Mouse (Mus musculus): ENCODE measurements around the gene E2f4.
"Not testable (repeated sequence)": the region's sequence is repeated elsewhere in the genome, so short reads cannot be mapped to it uniquely, and the experiment has no call there.

The E2f4 gene

GRCm38 (mm10) chr8:105291364-105291763, 6.1 kb upstream of the E2f4 start:
- not testable (repeated sequence) for DNase-seq (ENCODE audit: extremely low read depth, insufficient read length, low spot score)

DNA sequence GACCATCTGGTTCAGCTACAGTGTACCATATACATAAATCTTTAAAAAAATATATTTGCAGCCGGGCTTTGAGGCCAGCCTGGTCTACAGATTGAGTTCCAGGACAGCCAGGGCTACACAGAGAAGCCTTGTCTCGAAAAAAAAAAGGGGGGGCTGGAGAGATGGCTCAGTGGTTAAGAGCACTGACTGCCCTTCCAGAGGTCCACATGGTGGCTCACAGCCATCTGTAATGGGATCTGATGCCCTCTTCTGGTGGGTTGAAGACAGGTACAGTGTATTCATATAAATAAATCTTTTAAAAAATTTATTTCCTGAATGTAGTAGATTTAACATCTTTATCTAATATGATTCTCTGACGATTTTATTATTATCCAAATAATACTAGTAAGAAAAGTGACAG, 5.7 kb upstream of the E2f4 start:
- DNase-seq (ENCODE audit: extremely low read depth, insufficient read length, low spot score), result not testable (repeated sequence)

DNA sequence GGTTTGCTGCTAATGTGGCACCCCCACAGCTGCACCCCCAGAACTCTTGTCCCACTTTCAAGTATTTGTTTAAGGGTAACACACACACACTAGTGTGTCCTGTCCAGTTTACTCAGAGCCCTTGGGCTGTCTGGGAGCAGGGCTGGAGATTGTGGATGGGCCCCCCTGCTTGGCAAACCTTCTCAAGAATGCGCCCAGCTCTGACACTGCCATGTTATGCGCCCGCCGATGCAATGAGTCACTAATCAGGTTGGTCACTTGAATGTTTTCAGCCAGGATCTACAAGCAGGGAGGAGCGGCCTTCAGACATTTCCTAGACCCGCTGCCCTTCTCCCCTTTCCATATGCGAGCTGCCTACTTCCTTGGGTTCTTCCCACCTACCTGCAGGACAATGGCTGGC, 5.0 kb upstream of the E2f4 start:
- peak; percentile 65 for DNase-seq (ENCODE audit: extremely low read depth, insufficient read length, low spot score)

- DNase-seq (ENCODE audit: extremely low read depth, insufficient read length, low spot score), result no peak
Measured at GRCm38 (mm10) chr8:105293405-105293804, 4.1 kb upstream of the E2f4 start.

GRCm38 (mm10) chr8:105294776-105295175, 2.7 kb upstream of the E2f4 start:
- no peak for DNase-seq (ENCODE audit: extremely low read depth, insufficient read length, low spot score)

GRCm38 (mm10) chr8:105295256-105295655, 2.2 kb upstream of the E2f4 start:
- DNase-seq (ENCODE audit: extremely low read depth, insufficient read length, low spot score), result no peak

GRCm38 (mm10) chr8:105295895-105296573, 1.4 kb upstream of the E2f4 start, which contains the start of gene Exoc3l:
Exoc3l (minus strand) TSS chr8:105296101.
- DNase-seq (ENCODE audit: extremely low read depth, insufficient read length, low spot score), result no peak

- no peak for DNase-seq (ENCODE audit: extremely low read depth, insufficient read length, low spot score)
Measured at GRCm38 (mm10) chr8:105298351-105299252, 1.1 kb downstream of the E2f4 start.

- no peak for DNase-seq (ENCODE audit: extremely low read depth, insufficient read length, low spot score)
Measured at GRCm38 (mm10) chr8:105299962-105300361, 2.5 kb downstream of the E2f4 start.

DNA sequence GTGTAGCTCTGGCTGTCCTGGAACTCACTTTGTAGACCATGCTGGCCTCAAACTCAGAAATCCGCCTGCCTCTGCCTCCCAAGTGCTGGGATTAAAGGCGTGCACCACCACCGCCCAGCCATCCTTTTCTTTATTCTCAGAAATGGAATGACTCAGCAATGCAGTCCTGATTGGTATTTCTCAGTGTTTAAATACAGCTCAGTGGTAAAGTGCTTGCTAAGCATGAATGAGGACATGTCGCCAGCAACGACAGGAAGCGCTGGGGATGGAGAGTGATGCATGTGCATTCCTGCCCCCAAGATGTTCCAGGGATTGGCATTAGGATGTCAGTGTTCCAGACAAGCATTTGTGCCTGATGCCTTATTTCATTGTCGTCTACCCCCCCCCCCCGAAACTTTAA, 5.9 kb downstream of the E2f4 start:
- DNase-seq (ENCODE audit: extremely low read depth, insufficient read length, low spot score), result no peak

- DNase-seq (ENCODE audit: extremely low read depth, insufficient read length, low spot score), result no peak
Measured at GRCm38 (mm10) chr8:105303874-105304273, 6.4 kb downstream of the E2f4 start.

GRCm38 (mm10) chr8:105304325-105305210, 7.1 kb downstream of the E2f4 start:
- no peak for DNase-seq (ENCODE audit: extremely low read depth, insufficient read length, low spot score)

- no peak for DNase-seq (ENCODE audit: extremely low read depth, insufficient read length, low spot score)
Measured at GRCm38 (mm10) chr8:105305211-105306145, 8.0 kb downstream of the E2f4 start, which contains the start of gene Elmo3. Elmo3 (plus strand) TSS chr8:105305601.

DNA sequence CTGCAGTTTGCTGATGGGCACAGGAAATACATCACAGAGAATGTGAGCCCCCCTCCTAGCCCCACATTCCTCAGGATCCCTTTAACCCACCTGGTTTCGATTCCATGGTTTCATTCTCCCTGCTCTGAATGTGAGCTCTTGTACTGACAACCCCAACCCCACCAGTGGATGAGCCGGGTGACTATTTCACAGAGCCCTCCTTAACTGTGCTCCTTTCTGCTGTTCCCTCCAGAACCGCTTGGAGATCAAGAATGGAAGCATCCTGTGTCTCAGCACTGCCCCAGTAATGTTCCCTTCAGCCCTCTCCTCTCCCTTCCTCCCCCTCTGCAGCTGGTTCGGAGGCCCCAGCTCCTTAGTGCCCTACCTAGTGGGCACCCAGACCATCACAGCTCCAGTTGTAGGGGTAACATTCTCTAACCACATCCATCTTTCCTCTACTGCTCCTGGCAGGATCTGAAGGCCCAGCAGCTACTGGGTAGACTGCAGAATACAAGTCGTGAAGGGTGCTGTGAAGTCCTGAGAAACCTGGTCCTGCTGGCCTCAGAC, 8.8 kb downstream of the E2f4 start:
- no peak for DNase-seq (ENCODE audit: extremely low read depth, insufficient read length, low spot score)

DNA sequence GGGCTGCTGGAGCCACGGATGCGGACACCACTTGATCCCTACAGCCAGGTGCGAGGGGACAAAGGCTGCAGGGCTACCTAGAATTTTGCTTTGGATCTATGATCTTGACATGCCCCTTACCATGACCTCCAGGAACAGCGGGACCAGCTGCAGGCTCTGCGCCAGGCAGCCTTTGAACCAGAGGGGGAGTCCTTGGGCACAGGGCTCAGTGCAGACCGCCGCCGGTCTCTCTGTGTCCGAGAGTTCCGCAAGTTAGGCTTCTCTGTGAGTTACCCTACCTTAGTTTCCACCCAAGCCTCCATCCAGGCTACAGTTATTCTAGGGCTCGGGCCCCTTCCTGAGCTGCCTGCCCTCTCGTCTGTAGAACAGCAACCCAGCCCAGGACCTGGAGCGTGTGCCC, 10.2 kb downstream of the E2f4 start:
- no peak for DNase-seq (ENCODE audit: extremely low read depth, insufficient read length, low spot score)

GRCm38 (mm10) chr8:105308428-105308827, 11.0 kb downstream of the E2f4 start:
- DNase-seq (ENCODE audit: extremely low read depth, insufficient read length, low spot score), result no peak

DNA sequence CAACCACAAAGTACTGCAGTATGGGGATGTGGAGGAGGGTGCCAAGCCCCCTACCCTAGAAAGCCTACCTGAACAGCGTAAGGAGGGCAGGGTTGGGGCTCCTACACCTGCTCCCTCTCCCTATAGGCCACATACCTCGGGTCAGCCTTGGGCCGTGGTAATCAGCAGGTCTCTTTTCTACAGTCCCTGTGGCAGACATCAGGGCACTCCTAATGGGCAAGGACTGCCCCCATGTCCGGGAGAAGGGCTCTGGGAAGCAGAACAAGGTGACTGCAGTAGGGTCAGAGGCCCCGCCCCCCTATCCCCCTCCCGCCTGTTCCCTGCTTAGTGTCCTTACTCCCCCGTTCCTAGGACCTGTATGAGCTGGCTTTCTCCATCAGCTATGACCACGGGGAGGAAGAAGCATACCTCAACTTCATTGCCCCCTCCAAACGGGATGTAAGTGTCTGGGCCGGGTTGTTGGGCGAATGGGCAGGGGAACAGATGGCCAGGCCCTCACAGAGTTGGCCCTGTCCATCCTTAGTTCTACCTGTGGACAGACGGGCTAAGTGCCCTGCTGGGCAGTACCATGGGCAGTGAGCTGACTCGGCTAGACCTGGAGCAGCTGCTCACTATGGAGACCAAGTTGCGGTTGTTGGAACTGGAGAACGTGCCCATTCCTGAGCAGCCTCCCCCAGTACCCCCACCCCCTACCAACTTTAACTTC, 11.8 kb downstream of the E2f4 start:
- DNase-seq (ENCODE audit: extremely low read depth, insufficient read length, low spot score), result no peak

DNA sequence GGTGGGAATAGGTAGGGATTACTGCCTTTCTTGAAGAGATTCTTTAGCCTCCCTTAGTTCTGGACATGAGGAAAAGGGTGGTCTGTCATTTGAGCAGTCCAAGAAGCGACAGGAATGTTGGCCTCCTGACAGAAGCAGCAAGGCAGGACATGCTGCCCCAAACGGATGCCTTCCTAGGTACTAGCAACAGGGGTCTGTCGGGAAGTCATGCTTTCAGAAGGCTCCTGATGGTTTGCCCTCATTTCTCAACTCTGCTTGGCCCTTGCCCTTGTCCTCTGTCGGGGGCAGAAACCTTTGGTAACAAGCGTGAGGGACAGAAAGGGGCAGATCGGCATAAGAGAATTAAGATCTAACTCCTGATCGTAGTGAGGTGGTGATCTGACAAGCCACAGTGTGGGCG, 12.7 kb downstream of the E2f4 start:
- no peak for DNase-seq (ENCODE audit: extremely low read depth, insufficient read length, low spot score)

GRCm38 (mm10) chr8:105311718-105312117, 14.3 kb downstream of the E2f4 start:
- no peak for DNase-seq (ENCODE audit: extremely low read depth, insufficient read length, low spot score)

Measured in 3134 (cell line).